Mouse (Mus musculus) E14TG2a.4 (cell line): ENCODE data around the gene Tex33.

ENCODE experiments used
- CTCF ChIP-seq: conservative IDR thresholded peaks from 2 replicates; pipeline ENCODE4 v1.5.1; 2014; ENCODE audit warnings: low read length
- POU5F1 ChIP-seq: IDR thresholded peaks from 2 replicates; pipeline ENCODE4 v1.6.1; 2014; ENCODE audit warnings: low read length, borderline replicate concordance

DNA sequence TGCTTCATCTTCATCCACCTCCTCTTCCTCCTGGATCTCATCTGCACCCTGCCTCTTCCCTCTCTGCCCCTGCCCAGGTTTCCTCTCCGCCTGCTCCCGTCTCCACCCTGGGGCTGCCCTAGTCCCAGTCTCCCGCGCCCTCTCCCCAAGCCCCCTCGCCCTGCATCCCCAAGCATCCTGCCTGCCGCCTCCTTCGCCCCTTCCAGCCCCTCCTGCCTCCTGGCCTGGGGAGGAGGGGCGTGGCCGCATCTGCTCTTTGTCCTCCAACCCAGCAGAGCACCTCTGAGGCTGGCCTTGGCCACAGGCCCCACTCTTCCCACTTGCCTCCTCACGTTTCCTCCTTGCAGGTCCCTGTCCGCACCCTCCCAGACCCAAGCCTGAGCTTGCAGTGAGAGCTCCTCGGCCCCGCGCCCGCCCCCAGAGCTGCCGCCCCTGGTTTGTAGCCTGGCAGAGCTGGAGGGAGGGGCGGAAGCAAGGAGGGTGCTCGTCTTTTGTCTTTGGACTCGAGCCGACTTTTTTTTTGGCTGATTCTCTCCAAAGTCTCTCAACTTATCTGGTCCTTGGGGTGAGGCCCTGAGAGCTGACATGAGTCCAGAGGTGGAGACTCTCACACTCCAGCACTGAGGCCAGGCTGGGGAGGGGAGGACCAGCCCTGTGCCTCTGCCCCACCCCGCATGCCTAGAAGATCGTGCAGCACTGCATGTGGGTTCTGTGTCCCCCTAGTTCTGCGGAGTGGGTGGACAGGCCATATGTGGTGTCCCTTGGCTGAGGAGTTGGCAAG, 41.7 kb upstream of the Tex33 start:
- TF ChIP-seq CTCF (no peak), POU5F1 (no peak)
